Mouse (Mus musculus) duodenum, adult 2 months (tissue): ENCODE results near the gene Asnsd1. TPM values are rescaled to one million over a fixed set of nuclear protein-coding genes. Genes with fewer than 3 reads are reported as not detected.

Source experiments
- polyA plus RNA-seq: library from polyadenylated mRNA; depleted of rRNA; stranded (reverse); fragments of >200 nt; gene quantifications from 2 replicates; pipeline ENCODE4 v1.2.3, GENCODE M21; 2012; ENCODE audit warnings: low replicate concordance; rRNA removed

Asnsd1 gene
- 0.56 and 0.82 TPM in 2 replicates for polyA plus RNA-seq

DNA sequence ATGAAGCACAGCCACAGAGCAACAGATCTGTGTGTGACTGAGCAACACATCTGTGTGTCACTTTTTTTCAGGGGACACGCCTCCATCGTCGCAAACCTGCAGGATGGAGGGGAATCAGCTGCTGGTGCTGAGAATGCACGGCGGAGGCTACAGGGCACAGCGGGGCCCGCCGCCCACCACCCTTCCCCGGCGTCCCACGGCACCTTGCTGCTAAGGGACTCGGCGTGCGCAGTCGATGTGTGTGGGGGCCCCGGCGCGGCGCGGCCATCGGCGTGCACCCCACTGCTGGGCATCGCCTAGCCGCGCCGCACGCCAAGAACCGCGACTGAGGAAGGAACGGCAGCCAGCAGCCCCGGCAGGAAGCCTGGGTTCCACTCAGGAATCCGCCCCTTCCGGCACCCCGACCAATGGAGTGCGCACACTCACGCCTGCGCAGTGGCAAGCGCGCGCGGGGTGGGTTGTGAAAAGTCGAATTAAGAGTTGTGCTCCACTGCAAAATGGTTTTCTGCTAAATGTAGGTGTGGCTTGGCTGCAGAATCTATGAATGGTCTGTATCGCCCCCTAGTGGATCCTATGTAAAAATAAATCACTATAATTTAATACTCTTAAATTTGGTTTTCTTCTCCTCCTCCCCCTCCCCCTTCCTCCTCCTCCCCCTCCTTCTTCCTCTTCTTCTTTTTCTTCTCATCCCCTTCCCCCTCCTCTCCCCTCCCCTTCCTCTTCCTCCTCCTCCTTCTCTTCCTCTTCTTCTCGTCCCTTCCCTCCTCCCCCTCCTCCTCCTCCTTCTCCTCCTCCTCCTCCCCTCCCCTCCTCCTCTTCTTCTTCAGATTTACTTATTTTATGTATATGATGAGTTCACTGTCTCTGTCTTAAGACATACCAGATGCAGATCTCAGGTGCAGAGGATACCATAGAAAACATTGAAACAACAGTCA is at the start of gene Asnsd1, which contains the start of the genes Asdurf and Gm28551:
TSS of gene Asnsd1 (minus strand) at position 426 of the 935 bp plus-strand sequence.
TSS of gene Asdurf (minus strand) at position 293 of the 935 bp plus-strand sequence.
TSS of gene Gm28551 (minus strand) at position 341 of the 935 bp plus-strand sequence.

GRCm38 (mm10) chr1:53312989-53313967 is 39.3 kb downstream of the Asnsd1 start, which contains the start of gene Osgepl1:
TSS of gene Osgepl1 (plus strand) at chr1:53313624.

DNA sequence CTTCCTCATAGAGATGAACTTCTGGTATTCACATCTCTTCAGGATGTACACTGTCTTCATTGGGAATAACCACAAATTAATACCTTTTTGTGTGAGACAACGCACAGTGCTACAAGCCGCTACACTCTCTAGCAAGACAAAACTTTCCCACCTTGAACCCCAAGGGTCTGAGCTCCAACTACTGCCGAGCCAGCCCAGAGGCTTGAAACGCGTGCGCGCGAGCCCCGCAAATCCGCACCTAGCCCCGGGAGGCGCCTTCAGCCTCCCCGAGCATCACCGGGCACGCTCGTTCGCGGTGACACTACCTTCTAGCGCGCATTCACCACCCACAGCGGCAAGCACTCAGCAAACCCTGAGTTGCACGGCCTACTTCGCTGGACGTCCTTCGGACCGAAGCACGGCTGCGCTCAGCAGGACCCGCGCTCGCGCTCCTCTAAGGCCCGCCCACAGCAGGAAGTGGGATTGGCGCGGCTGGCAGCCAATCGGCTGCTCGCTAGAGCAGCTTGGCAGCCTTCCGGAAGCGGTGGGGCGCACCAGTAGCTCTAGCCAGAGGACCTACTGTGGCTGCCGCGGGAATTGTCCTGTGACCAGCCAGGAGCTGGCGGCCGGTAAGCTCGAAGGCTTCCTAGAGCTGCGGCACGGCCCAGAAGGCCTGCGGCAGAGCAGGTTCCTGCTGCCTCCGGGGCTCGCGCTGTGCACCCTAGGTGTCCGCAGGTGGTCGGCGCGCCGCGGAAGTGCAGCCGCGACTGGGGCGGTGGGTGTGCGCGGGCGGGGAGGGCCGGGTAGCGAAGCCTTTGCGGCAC is 55.8 kb downstream of the Asnsd1 start, which contains the start of the genes Pms1, Ormdl1 and Gm28778:
TSS of gene Pms1 (minus strand) at position 438 of the 803 bp plus-strand sequence.
TSS of gene Ormdl1 (plus strand) at position 515 of the 803 bp plus-strand sequence.
TSS of gene Gm28778 (plus strand) at position 531 of the 803 bp plus-strand sequence.

Other genes with a start within 250 kb of the Asnsd1 start
- not detected in 2 replicates for gene 1700019A02Rik, start 165.1 kb downstream of the Asnsd1 start, polyA plus RNA-seq
- gene Pms1, start 55.7 kb downstream of the Asnsd1 start, polyA plus RNA-seq = 0.11 and 0.23 TPM in 2 replicates
- gene Ormdl1, start 55.7 kb downstream of the Asnsd1 start, polyA plus RNA-seq = 1.5 TPM in 2 replicates
- gene Gm28778, start 55.6 kb downstream of the Asnsd1 start, polyA plus RNA-seq = 5.3 and 14.1 TPM in 2 replicates
- gene Osgepl1, start 39.1 kb downstream of the Asnsd1 start, polyA plus RNA-seq = 1.5 and 2.6 TPM in 2 replicates
- not detected in 2 replicates for gene Asdurf, start 133 bp downstream of the Asnsd1 start, polyA plus RNA-seq
- gene Gm28551, start 85 bp downstream of the Asnsd1 start, polyA plus RNA-seq = not detected in 2 replicates